ENCODE assay signal across 8 mouse cellular contexts in the genomic region with DNA sequence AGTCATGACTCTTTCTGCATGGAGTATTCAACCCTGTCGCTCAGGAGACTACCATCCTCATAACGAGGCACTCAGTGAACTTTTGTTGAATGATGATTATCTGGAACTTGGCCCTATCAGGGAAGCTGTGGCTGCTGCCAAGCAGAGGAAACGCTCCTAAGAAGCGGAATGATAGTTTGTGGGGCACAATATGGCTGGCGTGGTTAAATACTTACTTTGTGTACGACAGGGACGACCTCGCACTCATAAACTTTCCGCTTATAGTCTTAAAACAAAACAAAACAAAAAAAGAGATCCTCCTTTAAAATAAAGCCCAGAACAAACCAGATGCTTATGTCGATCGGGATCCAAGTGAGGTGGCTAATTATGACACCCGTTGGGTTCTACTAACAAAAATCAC. TPM values are rescaled to one million over a fixed set of nuclear protein-coding genes. Genes with fewer than 3 reads are reported as not detected.
A peak's percentile ranks its signal among the peaks of the same experiment; 100 is the strongest.
DNase-seq lines count a peak whose midpoint lies in the region; ATAC-seq and TF ChIP-seq lines count a peak whose summit lies in the region.

No protein-coding gene starts in this region.

- no peak for ATAC-seq in neural tube, embryonic 14.5 days (ENCODE audit: low read depth)

- WGBS in heart, embryonic 10.5 days: 6% methylated on average over 12 of the region's 12 CpGs
- 7% methylated on average over 12 of the region's 12 CpGs for WGBS in limb, embryonic 10.5 days
- WGBS in neural tube, embryonic 14.5 days: 5% methylated on average over 12 of the region's 12 CpGs

- H3K27ac ChIP-seq in heart, embryonic 10.5 days: peak overlapping the region; percentile 98
- H3K27ac ChIP-seq in ES-Bruce4 (ENCODE audit: insufficient read depth, low read length): peak overlapping the region; percentile 8; the same call in 1 of the 2 replicates
- peak overlapping the region; percentile 94 for H3K27ac ChIP-seq in embryonic fibroblast, embryonic 13.5 days (ENCODE audit: insufficient read depth, low read length)
- peak overlapping the region; percentile 96 for H3K27ac ChIP-seq in limb, embryonic 10.5 days
- peak overlapping the region; percentile 98 for H3K27ac ChIP-seq in neural tube, embryonic 14.5 days (ENCODE audit: low read depth, low read length)

- H3K27me3 ChIP-seq in heart, embryonic 10.5 days (ENCODE audit: insufficient read depth, poor library complexity, severe bottlenecking): no peaks in the 10 kb centered on the region
- H3K27me3 ChIP-seq in ES-Bruce4 (ENCODE audit: control insufficient read depth, insufficient read depth, low read length, poor library complexity, severe bottlenecking): no peaks in the 10 kb centered on the region
- no peaks in the 10 kb centered on the region for H3K27me3 ChIP-seq in limb, embryonic 10.5 days (ENCODE audit: low read depth, poor library complexity, severe bottlenecking)
- H3K27me3 ChIP-seq in neural tube, embryonic 14.5 days (ENCODE audit: control insufficient read depth, insufficient read depth, low read length): no peaks in the 10 kb centered on the region

- peaks cover 12% of the 10 kb centered on the region for H3K4me1 ChIP-seq in heart, embryonic 10.5 days
- H3K4me1 ChIP-seq in ES-Bruce4 (ENCODE audit: control insufficient read depth, insufficient read depth, low read length): no peaks in the 10 kb centered on the region
- H3K4me1 ChIP-seq in embryonic fibroblast, embryonic 13.5 days (ENCODE audit: control insufficient read depth, insufficient read depth, low read length): peaks cover 6% of the 10 kb centered on the region; the same call in 1 of the 2 replicates
- peaks cover 19% of the 10 kb centered on the region for H3K4me1 ChIP-seq in limb, embryonic 10.5 days
- H3K4me1 ChIP-seq in neural tube, embryonic 14.5 days (ENCODE audit: control insufficient read depth, insufficient read depth, low read length): peaks cover 12% of the 10 kb centered on the region; the same call in 1 of the 2 replicates

- peak overlapping the region; percentile 41 for H3K9ac ChIP-seq in ES-Bruce4 (ENCODE audit: low read depth, poor library complexity, severe bottlenecking)
- peak overlapping the region; percentile 70 for H3K9ac ChIP-seq in neural tube, embryonic 14.5 days (replicated peaks; ENCODE audit: low read depth, low read length)

- peaks cover 11% of the 10 kb centered on the region; the same call in 1 of the 2 replicates for H3K36me3 ChIP-seq in heart, embryonic 10.5 days
- peaks cover 5% of the 10 kb centered on the region; the same call in 1 of the 2 replicates for H3K36me3 ChIP-seq in ES-Bruce4 (ENCODE audit: control insufficient read depth, insufficient read depth, low read length, poor library complexity, severe bottlenecking)
- H3K36me3 ChIP-seq in limb, embryonic 10.5 days: peaks cover 21% of the 10 kb centered on the region
- H3K36me3 ChIP-seq in neural tube, embryonic 14.5 days (ENCODE audit: control insufficient read depth, insufficient read depth, low read length): no peaks in the 10 kb centered on the region

- TF ChIP-seq CTCF in ES-Bruce4 (IDR thresholded peaks at IDR 0.05; ENCODE audit: low read depth, low read length): no peak
- TF ChIP-seq CTCF in embryonic fibroblast, embryonic 13.5 days (IDR thresholded peaks at IDR 0.05; ENCODE audit: borderline replicate concordance, insufficient read depth, low read length): no peak

- intact Hi-C loops in heart, postnatal 14 days (cut with DNase I): loop anchor here (5.0 kb wide), 1 partner anchor 65 kb away; no protein-coding TSS in a partner anchor

- peak overlapping the region; percentile 92 for H3K4me2 ChIP-seq in neural tube, embryonic 14.5 days (ENCODE audit: low read depth, low read length)

- no peak for TF ChIP-seq EP300 in ES-Bruce4 (IDR thresholded peaks at IDR 0.05; ENCODE audit: insufficient read depth, low read depth, low read length)

- no peak for DNase-seq in heart, embryonic 10.5 days (ENCODE audit: low spot score)
- no peak for DNase-seq in heart, postnatal 14 days
- DNase-seq in limb, embryonic 10.5 days (ENCODE audit: low spot score): no peak
- DNase-seq in right cerebral cortex, postnatal 36 days (ENCODE audit: low spot score in 2 of 2): no peak
- DNase-seq in urinary bladder, adult 18-20 months (ENCODE audit: low spot score in 2 of 2): no peak

- no peak for TF ChIP-seq POLR2A in ES-Bruce4 (IDR thresholded peaks at IDR 0.05; ENCODE audit: insufficient read depth, low read length)
- no peak for TF ChIP-seq POLR2A in embryonic fibroblast, embryonic 13.5 days (IDR thresholded peaks at IDR 0.05; ENCODE audit: low read depth, low read length)

- peak overlapping the region; percentile 80 for H3K4me3 ChIP-seq in heart, embryonic 10.5 days
- H3K4me3 ChIP-seq in ES-Bruce4 (ENCODE audit: low read depth, low read length): peak overlapping the region; percentile 74
- peak overlapping the region; percentile 80 for H3K4me3 ChIP-seq in embryonic fibroblast, embryonic 13.5 days (ENCODE audit: insufficient read depth, low read length)
- H3K4me3 ChIP-seq in limb, embryonic 10.5 days: peak overlapping the region; percentile 82
- H3K4me3 ChIP-seq in neural tube, embryonic 14.5 days (ENCODE audit: low read depth, low read length): peak overlapping the region; percentile 60

- no peaks in the 10 kb centered on the region for H3K9me3 ChIP-seq in heart, embryonic 10.5 days
- H3K9me3 ChIP-seq in ES-Bruce4 (replicated peaks; ENCODE audit: control insufficient read depth, insufficient read depth, low read length, poor library complexity, severe bottlenecking): no peaks in the 10 kb centered on the region
- no peaks in the 10 kb centered on the region for H3K9me3 ChIP-seq in limb, embryonic 10.5 days (replicated peaks)
- H3K9me3 ChIP-seq in neural tube, embryonic 14.5 days (ENCODE audit: control insufficient read depth, low read length): no peaks in the 10 kb centered on the region

RNA-seq across cellular contexts. Expression of a gene that starts 0.4 kb away (rescaled TPM):
- polyA plus RNA-seq in heart, embryonic 10.5 days (2016; fragmentation: Nextera tagmentation; extraction: Ambion mirVana): 33.0 and 36.2 TPM in 2 replicates
- total RNA-seq in heart, postnatal 14 days (2021): 10 to 100 TPM; 19.1 to 21.7 TPM
- 52.9 and 53.7 TPM in 2 replicates for polyA plus RNA-seq in ES-Bruce4 (2011; ENCODE audit: insufficient read depth, insufficient read length, low read depth, missing spikeins)
- polyA plus RNA-seq in embryonic fibroblast, embryonic 13.5 days (2011; ENCODE audit: insufficient read length, low read depth, missing spikeins): 25.9 and 27.8 TPM in 2 replicates
- polyA plus RNA-seq in limb, embryonic 10.5 days (2016; fragmentation: Nextera tagmentation; extraction: Ambion mirVana): 32.1 and 36.5 TPM in 2 replicates
- polyA plus RNA-seq in neural tube, embryonic 14.5 days (2014; fragmentation: Nextera tagmentation; extraction: Ambion mirVana): 43.6 and 46.7 TPM in 2 replicates

RNA-seq across cellular contexts. Expression of a gene that starts 0.7 kb away (rescaled TPM):
- 93.3 and 94.6 TPM in 2 replicates for polyA plus RNA-seq in heart, embryonic 10.5 days (2016; fragmentation: Nextera tagmentation; extraction: Ambion mirVana)
- total RNA-seq in heart, postnatal 14 days (2021): 10 to 100 TPM; 64.8 to 70.1 TPM
- polyA plus RNA-seq in ES-Bruce4 (2011; ENCODE audit: insufficient read depth, insufficient read length, low read depth, missing spikeins): 22.7 and 24.4 TPM in 2 replicates
- polyA plus RNA-seq in embryonic fibroblast, embryonic 13.5 days (2011; ENCODE audit: insufficient read length, low read depth, missing spikeins): 47.3 and 63.4 TPM in 2 replicates
- 103 and 111 TPM in 2 replicates for polyA plus RNA-seq in limb, embryonic 10.5 days (2016; fragmentation: Nextera tagmentation; extraction: Ambion mirVana)
- polyA plus RNA-seq in neural tube, embryonic 14.5 days (2014; fragmentation: Nextera tagmentation; extraction: Ambion mirVana): 116 and 120 TPM in 2 replicates

RNA-seq across cellular contexts. Expression of a gene that starts 50.6 kb away (rescaled TPM):
- polyA plus RNA-seq in heart, embryonic 10.5 days (2016; fragmentation: Nextera tagmentation; extraction: Ambion mirVana): 17.6 and 32.8 TPM in 2 replicates
- total RNA-seq in heart, postnatal 14 days (2021): 100 to 1,000 TPM; 188 to 191 TPM
- polyA plus RNA-seq in ES-Bruce4 (2011; ENCODE audit: insufficient read depth, insufficient read length, low read depth, missing spikeins): 172 and 176 TPM in 2 replicates
- polyA plus RNA-seq in embryonic fibroblast, embryonic 13.5 days (2011; ENCODE audit: insufficient read length, low read depth, missing spikeins): 150 and 156 TPM in 2 replicates
- polyA plus RNA-seq in limb, embryonic 10.5 days (2016; fragmentation: Nextera tagmentation; extraction: Ambion mirVana): 30.3 and 58.7 TPM in 2 replicates
- polyA plus RNA-seq in neural tube, embryonic 14.5 days (2014; fragmentation: Nextera tagmentation; extraction: Ambion mirVana): 4.2 and 6.5 TPM in 2 replicates

Comparison
In these comparisons a context has a peak if more than half of its experiments do, and no peak if none do; other contexts are left out.
1. H3K27ac ChIP-seq: peak in every context shown above with its lines; median percentile 98 in heart, embryonic 10.5 days; 98 in neural tube, embryonic 14.5 days; 96 in limb, embryonic 10.5 days; 94 in embryonic fibroblast, embryonic 13.5 days; 8 in ES-Bruce4.